Mouse (Mus musculus) regulatory T cell (primary cell): ENCODE data around the gene Cntnap1.

Experiments
- in situ Hi-C: fragments of 300-600 bp; cut with MboI, MseI; formaldehyde crosslinking; loops from one replicate; pipeline ENCODE4 v1.15.1; 2025; ENCODE audit warnings: high pct_unique_total_duplicates

Cntnap1 gene

GRCm38 (mm10) chr11:101149178-101150105 is 20.9 kb upstream of the Cntnap1 start:
- in situ Hi-C loops = no loop called here

DNA sequence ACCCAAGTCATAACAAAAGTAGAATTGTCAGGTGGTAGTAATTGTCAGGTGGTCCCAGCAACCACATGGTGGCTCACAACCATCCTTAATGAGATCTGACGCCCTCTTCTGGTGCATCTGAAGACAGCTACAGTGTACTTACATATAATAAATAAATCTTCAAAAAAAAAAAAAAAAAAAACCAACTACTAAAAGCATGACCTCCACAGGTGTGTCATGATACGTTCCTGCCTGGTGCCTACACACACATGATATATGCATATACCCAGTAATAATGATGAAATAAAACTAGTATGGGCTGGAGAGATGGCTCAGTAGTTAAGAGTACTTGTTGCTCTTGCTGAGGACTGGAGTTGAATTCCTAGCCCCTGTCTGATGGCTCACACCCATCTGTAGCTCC is 19.3 kb upstream of the Cntnap1 start:
- in situ Hi-C loops = no loop called here

DNA sequence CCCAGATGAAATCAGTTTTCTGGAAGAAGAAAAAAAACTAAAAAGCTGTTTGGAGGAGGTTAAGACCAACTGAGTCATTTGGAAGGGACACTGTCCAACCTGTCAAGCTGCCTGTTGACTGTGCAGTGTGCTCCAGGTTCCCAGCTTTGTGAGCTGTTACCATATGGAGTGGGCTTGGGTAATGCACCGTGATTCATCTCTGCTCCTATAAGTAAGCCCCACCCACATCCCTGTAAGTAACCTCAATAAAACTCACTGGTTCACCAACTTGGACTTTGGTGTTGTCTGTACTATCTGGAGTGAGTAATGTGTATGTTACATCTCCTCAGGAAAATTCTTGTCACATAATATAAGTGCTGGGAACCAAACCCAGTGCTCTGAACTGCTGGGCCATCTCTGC is 17.5 kb upstream of the Cntnap1 start:
- in situ Hi-C loops = no loop called here

DNA sequence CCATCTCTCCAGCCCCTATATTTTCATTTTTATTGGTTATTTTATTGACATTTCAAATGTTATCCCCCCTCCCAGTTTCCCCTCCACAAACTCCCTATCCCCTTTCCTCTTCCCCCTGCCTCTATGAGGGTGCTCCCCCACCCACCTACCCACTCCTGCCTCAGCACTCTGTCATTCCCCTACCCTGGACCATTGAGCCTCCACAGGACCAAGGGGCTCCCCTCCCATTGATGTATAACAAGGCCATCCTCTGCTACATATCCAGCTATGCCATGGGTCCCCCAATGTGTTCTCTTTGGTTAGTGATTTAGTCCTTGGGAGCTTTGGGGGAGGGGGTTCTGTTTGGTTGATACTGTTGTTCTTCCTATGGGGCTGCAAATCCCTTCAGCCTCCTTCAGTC is 15.7 kb upstream of the Cntnap1 start:
- in situ Hi-C loops = no loop called here

- in situ Hi-C loops = no loop called here
Observed at GRCm38 (mm10) chr11:101155151-101155550, 15.2 kb upstream of the Cntnap1 start.

DNA sequence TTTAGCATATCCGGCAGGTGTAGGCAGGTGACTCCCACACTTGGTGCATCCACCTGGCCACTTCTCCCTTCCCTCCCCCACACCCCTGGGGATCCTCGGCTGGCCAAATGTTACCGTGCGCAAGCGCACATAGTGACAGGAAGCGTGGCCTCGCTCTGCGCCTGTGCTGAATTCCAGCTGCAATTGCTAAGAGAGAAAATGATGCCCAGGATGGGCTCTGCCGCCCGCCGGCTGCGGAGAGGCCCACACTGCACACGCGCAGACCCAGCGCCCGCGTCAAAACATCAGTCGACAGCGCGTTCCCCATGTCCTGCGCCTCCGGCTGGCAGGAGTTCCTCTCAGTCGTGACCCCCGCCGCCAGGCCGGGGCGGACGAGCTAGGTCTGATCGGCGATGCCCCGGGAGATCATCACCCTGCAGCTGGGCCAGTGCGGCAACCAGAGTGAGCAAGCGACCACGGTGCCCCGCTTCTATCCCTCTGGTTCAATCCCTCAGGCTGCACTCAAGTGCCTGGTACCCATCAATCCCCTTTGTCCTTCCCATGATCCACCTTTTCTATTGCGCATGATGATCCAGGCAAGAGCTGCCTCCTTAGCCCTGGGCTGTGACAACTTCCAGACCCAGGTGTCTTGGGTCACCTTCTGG is 14.5 kb upstream of the Cntnap1 start, which contains the start of gene Tubg2:
Gene Tubg2, plus strand, starts transcription at position 180 of the 644 bp plus-strand sequence.
- in situ Hi-C loops = no loop called here

GRCm38 (mm10) chr11:101160151-101160550 is 10.2 kb upstream of the Cntnap1 start:
- in situ Hi-C loops = loop anchor here (5.0 kb wide), 1 partner anchor 38 kb away; no protein-coding TSS in a partner anchor

- in situ Hi-C loops = loop anchor here (5.0 kb wide), 1 partner anchor 39 kb away; no protein-coding TSS in a partner anchor
Observed at GRCm38 (mm10) chr11:101160981-101161505, 9.3 kb upstream of the Cntnap1 start.

DNA sequence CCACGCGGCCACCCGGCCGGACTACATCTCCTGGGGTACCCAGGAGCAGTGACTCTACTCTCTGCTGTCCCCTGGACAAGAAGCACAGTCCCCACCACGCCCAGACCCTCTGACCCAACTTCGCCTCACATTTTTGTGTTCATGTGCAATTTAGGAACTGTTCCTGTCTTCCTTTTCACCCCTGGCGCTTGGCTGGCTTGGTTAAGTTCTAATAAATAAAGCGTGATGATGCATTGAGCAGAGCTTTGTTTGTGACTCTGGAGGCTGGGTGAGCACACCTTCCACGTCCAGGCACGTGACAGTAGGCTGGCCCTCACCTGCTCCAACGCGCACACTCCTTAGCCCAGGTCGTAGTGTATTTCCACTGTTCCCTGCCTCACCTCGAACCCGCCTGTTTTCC is 8.8 kb upstream of the Cntnap1 start:
- in situ Hi-C loops = loop anchor here (5.0 kb wide), 1 partner anchor 39 kb away; no protein-coding TSS in a partner anchor

DNA sequence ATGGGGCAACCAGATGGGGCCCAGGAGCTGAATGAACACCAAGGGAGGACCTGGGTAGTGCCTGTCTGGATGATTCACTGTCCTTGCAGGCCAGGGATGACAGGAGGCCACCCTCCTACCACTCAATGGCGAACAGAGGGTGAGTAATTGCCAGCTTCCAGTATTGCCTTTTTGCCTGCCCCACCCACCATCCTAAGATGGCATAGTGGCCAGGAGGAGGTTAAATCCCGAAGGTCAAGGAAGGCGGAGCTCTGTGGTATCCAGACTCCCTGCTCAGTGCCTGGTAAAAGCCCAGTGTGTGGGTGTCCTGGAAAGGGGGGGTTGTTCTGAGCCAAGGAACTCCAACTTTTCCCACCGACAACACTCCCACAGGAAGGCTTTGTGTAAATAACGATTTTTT is 8.0 kb upstream of the Cntnap1 start:
- in situ Hi-C loops = loop anchor here (5.0 kb wide), 1 partner anchor 40 kb away; no protein-coding TSS in a partner anchor

DNA sequence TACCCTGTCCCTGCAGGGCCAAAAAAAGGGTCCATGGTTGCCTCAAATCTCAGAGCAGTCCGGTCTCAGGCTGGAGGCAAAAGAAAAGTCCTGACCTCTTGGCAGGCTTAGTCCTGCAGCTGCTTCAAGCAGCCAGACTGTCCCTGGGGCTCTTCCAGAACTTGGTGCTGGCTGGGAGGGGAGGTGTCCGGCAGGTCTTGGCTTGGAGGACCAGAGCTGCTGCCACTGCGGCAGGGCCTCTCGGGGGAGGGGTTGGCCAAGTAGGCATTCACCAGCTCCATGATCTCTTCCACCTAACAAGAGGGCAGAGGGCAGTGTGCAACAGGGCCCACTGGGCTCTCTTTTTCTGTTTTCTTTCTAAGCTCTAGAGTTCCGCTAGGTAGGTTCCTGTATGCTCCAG is 7.6 kb upstream of the Cntnap1 start:
- in situ Hi-C loops = loop anchor here (5.0 kb wide), 1 partner anchor 40 kb away; no protein-coding TSS in a partner anchor

DNA sequence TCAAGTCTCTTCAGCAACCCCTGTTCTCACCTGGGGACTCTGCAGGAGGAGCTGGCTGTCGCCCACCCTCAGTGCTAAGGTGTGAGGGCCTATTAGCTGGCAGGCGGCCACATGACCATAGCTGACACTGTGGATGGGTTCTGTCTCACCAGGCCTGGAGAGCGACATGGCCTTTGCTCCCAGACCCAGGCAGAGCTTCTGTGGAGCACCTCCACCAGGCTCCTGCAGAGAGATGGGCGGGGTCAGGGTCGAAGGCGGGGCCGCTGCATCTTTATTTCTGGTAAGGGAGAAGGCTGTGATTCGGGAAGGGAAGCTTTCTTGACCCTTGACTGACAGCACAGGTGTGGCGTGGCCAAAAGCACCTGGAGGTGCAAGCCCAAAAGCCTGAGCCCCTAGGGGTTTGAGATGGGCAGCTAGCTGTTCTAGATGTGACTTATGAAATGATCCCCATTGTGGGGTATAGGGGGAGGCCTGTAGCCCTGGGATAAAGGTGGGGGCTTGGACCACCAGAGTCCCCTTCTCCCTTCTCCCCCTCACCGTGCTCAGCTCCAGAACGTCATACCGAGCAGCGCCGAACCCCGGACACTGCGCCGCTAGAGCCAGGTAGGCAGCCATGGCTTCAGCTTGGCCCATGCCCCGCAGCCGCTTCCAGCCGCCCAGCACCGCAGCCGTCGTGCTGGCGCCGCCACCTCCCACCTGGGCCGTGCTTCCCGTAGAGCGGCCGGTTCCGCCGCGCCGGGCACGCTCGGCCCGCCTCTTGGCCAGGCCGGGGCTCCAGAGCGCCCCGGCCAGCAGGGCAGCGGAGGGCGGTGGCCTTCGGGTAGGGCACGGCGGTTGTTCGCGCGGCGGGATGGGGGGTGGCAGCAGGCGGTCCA is 6.6 kb upstream of the Cntnap1 start:
- in situ Hi-C loops = loop anchor here (5.0 kb wide), 1 partner anchor 41 kb away; no protein-coding TSS in a partner anchor

DNA sequence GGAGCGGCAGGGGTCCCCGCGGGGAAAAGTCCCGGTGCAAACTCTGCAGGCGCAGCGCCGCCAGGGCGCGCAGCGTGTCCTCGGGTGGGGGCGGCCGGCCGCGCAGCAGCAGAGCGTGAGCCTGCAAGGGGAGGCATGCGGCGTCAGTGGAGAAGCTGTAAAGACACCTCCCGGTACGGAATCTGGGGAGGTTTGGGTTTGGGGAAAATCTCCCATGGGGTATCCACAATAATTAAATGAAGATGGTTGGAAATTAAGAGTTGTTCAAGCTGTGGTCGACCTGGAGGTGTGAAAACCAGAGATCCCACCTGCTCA is 6.0 kb upstream of the Cntnap1 start:
- in situ Hi-C loops = loop anchor here (5.0 kb wide), 1 partner anchor 42 kb away; no protein-coding TSS in a partner anchor

DNA sequence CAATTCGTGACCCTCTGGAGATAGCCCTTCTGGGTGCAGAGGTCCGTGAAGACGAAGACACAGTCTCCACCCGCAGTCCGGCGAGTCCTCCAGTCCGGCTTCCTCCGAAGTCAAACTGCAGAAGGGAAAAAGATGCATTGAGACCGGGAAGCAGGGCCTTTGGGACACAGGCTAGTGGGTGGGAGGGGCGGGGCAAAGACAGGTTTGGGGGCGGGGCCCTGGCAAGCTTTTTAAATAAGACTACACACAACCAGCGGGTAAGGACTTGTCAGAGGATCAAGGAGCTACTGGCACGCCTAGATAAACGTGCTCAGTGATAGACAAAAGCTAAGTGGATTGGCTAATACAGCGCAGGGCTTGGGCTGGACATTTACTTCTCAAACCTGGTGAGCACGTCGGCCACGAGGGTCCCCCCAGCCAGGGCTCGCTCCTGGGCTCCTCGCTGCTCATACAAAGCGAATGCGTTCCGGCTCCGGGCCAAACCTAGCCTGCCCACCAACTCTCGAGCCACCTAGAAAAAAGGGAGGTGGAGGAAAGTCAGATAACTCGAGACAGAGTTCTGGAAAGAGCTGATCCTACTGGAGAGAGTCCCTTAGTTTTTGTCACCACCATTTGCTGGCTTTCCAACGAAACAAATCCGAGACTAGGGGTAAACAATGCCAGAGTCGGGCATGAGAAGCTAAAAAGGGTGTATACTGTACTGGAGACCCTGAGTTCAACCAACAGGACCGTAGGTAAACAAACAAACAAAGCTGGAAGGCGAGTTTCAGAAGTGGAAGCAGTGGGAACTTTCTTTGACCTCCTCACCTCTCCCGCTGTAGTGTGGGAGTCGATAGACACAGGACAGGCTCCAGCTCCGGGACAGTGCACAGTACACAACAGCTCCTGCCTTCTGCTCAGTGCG is 5.4 kb upstream of the Cntnap1 start:
- in situ Hi-C loops = loop anchor here (5.0 kb wide), 1 partner anchor 43 kb away; no protein-coding TSS in a partner anchor

DNA sequence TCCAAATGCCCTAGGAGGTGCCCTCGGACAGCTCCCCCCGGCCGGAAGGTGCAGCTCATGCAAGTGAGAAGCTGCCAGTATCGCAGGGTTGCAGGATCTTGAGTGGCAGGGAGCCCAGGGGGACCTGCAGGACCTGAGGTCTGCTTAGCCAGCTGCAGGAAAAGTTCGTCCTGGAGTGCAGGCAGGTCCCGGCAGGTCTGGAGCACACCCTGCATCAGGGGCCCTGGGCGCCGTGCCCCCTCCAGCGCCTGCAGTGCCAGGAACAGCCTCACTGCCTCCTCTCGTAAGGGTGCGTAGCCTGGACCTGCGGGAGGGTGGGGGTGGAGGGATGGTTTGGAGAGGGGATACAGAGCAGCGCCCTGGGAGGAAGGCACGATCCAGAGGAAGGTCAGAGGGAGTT is 4.0 kb upstream of the Cntnap1 start:
- in situ Hi-C loops = no loop called here

DNA sequence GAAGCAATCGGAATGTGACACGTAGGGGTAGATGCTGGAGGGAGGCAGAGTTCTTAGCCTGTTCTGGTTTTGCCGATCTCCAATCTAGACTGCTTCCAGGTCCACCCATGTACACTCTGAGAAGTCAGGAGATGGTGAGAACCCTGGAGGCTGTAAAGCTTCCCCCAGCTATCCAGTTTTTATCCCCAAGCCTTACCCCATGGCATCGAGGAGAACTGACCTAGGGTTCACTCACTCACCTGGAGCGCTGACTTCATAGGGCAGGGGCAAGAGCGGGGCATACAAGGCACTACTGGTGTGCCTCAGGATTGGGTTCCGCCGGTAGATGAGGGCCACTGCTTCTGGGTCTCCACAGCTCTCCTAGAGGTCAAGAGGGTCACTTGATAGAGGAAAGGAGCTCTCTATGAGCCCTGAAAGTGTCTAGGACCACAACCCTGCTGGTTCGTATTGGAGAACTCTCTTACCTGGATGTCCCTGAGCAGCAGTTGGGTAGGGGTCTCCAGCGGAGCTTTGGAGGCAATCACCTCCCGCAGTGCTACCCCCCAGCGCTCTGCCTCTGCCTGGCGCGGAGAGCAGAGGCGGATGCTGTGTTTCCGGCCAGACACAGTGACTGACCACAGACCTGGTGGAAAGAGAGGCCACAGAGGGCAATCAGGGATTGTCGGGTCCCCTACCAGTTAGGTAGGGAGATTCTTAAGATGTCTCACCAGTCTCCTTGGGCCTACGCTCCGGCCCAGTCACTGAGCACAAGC is 2.9 kb upstream of the Cntnap1 start:
- in situ Hi-C loops = no loop called here

DNA sequence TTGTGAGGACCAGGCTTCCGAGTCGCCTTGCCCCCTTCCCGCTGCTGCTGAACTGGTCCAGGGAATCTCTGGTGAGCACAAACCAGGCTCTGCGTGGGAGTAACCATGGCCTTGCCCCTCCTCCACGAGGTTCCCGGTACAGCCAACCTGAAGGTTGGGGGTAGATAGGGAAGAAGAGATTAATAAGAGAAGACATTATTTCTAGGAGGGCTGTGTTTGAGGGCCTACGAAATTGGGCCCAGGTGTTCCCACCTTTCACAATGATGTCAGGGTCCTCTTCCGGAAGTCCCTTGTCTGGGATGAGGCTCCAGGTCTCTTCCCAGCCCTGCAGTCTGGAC is 2.4 kb upstream of the Cntnap1 start:
- in situ Hi-C loops = no loop called here

GRCm38 (mm10) chr11:101168301-101168980 is 1.9 kb upstream of the Cntnap1 start:
- in situ Hi-C loops = no loop called here
